Mouse (Mus musculus) layer of hippocampus, postnatal 10 days (tissue): ENCODE results near the gene Fbxl7. TPM values are rescaled to one million over a fixed set of nuclear protein-coding genes. Genes with fewer than 3 reads are reported as not detected.
A peak's percentile ranks its signal among the peaks of the same experiment; 100 is the strongest.

Source experiments
- DNase-seq, 2 experiments: peaks; one replicate each; pipeline ENCODE4 v3.0.0; 2021; ENCODE audit warnings: low spot score in 2 of 2
- long read RNA-seq: library from polyadenylated mRNA; stranded (forward); transcript quantifications from one replicate; pipeline ENCODE4 v2.0.0, GENCODE M21; 2023
- total RNA-seq, 2 experiments: library from RNA; stranded (reverse); gene quantifications; 2 replicates each; pipeline ENCODE4 v1.2.3; 2021

The Fbxl7 gene
- 1 to 10 TPM; 6.4 to 6.9 TPM for total RNA-seq
- long read RNA-seq, partial matches to known transcripts: 0 of 3 reads
- long read RNA-seq, other reads (novel, unspliced or antisense): 3 of 3 reads

GRCm38 (mm10) chr15:26895251-26895711, at the start of gene Fbxl7:
TSS of gene Fbxl7 (minus strand) at chr15:26895580.
- peak; percentile 70 to 82 for DNase-seq

DNA sequence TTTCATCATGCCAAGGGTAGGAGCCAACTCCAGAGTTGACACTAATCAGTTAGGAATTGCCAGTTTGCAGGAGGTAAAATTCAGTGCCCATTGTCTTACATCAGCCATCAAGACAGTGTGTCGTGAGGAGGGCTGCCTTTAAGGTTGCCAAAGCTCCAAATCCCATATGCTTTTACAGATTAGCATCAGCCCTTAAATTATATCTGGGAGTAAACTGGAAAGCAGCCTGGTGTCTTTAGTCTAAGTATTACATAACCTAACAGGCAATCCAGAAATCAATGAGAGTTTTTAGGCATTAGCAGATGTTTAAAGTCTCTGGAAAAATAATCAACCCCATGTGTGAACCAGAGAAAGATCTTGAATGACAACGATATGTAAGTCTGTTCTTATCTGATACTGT, 26.6 kb upstream of the Fbxl7 start:
- no peak for DNase-seq

DNA sequence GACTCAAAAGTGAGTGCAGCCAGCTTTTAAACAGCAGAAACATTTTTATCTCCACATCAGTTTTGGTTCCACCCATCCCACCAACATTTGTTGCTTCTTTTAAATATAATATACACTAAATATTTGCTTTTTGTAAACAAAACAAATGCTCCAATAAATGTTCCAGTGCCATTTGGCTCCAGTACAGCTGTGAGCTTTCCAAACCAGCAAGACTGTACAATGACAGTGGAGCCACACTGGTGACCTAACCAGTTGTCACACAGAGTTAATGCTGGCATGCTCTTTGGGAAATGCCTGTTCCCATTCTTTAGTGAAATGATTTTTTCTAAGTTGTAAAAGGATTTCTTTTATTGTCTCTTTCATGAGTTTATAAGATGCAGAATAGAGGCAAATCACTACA, 18.0 kb upstream of the Fbxl7 start:
- no peak for DNase-seq

DNA sequence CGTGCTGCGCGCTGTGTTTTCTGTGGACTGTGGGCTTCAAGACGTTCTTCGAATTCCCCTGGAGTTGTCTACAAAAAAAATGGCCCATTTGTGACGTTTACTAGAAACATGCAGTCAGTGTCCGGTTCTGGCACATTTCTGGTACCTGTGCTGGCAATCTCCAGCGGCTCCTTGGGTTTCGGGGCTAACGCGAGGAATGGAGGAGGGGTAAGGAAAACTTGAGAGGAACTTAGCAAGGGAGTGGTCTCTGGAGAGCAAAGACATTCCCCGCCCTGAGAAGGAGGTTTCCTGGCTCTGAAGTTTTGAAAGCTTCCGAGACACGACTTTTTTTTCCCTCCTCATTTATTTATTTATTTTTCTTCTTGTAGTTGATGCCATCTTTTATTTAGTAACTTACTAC, 381 bp upstream of the Fbxl7 start:
- DNase-seq: no peak

DNA sequence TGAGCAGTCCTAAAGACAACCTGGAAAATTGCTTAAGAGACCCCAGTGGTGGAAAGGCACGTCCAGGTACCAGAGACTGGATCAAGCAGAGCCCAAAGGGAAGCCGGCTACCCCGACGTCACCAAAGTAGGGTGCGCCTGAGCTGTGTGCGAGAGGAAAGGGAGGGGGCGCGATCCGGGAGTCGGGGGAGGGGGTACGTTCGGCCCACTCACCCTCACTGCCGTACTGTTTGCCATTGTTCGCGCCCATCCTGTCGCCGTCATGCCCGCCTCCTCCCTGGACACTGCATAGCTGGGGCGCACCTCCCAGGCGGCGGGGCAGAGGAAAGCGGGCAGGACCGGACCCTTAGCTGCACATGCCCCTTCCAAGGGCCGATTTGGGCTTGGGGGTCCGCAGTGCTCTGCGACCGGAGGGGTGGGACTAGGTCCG, 565 bp downstream of the Fbxl7 start:
- DNase-seq: peak; percentile 28 to 45

DNA sequence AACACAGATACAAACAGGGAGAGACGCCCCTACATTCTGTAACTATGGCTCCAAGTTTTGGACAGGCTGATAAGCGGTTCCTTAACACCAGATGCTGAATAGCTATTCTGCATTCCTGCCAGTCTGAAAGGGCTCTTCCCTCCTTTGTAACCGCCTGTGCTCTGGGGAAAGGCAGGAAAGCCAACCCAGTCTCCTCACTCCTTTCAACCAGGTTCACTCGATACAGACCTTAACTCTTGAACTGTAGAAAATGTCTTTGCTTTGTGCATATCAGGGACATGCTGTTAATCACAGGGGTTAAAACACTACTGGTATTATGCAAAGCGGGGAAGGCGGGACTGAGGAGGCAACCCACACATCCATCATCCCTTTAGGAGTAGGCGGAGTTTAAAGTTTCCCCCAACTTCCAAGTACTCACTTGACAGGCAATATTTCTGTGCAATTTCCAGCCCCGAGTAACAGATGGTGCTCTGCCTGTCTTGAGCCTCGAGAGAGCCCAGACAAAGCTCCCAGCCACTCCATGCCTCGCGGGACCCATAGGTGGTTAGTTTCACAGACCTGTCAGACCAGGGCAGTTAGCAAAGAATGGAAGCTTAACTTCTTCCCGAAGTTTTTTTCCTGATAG, 1.2 kb downstream of the Fbxl7 start:
- DNase-seq: no peak

DNA sequence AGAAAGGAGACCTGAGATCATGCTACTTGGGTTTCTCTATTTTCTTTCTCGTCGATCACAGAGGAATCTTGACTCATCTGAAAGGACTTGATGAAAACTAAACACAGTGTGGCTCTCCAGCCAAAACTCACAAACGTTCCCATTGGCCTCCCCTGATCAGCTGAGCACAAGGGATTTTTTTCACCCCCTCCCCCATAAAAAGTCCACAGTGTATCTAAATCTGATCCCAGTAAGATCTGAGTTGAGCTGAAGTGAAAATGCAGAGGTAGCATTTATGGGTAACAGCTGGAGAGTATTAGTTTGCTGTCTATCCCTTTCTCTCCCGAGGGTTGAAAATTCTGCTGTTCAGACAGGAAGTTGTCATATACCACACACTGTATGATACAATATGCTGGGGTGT, 2.2 kb downstream of the Fbxl7 start:
- DNase-seq: no peak

- DNase-seq: no peak
Measured at GRCm38 (mm10) chr15:26889971-26890370, 5.4 kb downstream of the Fbxl7 start.

DNA sequence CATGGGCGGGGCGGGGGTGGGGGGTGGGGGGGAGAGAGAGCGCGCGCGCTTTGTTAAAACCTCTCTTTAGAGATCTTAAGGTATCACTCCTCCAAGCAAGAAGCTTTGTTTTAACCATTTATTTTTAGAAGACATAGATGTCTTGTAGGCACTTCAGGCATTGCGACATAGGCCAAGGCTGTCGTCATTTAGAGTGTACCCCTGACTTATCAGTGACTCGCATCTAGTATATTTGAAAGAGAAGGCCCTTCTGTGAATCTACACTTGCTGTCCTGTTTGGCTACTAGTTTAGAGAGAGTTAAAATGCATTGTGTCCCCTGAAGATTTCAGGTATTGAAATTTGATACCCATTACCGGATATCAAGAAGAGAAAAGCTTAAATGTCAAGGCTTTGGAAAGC, 7.2 kb downstream of the Fbxl7 start:
- no peak for DNase-seq

DNA sequence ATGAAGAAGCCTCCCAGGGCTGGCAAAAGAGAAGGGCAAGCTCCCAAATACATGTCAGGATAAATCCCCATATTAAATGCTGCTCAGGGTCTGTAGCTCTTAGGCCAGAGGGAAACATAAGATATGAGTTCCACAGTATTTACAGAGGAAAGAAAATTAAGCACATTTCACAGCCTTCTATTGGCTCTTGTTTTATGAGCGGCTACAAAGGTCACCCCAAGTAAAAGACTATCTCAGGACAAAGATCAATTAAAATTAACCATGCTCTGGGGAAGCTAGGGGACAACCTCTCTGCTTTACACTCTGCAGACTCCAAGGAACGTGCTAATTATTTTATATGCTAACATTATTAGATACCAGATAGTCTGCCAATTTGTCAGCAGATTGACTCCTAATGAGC, 9.4 kb downstream of the Fbxl7 start:
- DNase-seq: no peak

DNA sequence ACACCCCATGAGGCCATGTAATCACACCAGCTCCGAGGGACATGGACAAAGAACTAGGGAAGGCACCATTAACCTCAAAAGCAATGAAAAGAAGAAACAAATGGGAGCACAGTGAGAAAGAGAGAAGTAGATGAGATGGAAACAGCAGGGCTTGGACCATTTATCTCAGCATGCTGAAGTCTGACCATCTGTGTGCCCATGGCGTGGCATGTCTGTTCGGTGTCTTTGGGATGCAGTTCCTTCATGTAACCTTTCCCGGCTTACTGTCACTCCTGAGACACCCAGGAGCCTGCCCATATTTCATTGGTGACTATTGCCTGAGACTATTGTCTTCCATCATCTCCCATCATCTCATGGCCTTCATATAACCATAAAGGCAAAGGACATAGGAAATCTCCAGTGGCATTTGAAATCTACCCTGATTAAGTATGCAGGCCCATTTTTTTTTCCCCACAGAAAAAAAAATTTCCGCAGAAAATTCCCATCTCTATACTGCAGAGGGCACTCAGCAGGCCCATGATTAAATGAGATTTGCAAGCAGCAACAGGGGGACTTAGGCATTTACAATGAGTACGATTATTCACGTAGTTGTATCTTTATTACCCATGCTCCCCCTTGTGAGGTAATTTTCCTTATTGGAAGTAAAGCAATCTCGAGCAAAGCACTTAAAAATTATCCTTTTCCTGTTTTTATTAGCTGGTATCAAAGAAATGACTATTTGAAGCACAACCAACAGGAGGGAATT, 15.0 kb downstream of the Fbxl7 start:
- DNase-seq: no peak

DNA sequence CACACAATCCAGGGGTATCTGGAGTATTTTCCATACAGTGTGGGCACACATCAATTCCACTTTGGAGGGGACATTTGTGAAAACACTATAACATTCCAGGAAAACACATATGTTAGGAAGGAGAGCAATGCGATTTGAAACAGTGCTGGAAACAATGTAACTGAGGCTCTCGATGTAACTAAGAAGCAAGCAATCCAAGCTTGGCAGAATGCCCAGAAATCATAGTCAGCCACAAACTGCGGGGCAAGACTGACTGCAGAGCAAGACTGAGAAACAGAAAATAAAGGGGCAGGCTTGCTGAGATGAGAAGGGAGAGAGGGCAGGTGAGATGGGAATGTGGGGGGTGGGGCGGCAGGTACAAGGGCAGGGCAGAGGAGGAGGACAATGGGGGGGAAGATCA, 19.7 kb downstream of the Fbxl7 start:
- peak; percentile 25 to 58 for DNase-seq

DNA sequence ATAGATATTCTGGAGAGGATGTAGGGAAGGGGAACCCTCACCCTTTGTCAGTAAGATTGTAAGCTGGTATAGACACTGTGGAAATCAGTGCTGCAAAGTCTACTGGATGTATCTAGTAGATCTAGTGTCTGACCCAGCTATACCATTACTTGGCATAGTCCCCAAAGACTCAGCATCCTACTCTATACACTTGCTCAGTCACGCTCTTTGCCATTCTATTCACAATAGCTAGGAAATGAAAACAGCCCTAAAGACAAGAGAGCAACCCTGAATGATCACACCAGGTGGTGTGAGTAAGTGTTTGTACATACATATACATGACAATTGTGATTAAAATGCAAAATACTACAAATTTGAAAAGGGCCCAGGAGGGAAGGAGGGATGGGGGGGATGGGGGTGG, 23.1 kb downstream of the Fbxl7 start:
- DNase-seq: no peak

DNA sequence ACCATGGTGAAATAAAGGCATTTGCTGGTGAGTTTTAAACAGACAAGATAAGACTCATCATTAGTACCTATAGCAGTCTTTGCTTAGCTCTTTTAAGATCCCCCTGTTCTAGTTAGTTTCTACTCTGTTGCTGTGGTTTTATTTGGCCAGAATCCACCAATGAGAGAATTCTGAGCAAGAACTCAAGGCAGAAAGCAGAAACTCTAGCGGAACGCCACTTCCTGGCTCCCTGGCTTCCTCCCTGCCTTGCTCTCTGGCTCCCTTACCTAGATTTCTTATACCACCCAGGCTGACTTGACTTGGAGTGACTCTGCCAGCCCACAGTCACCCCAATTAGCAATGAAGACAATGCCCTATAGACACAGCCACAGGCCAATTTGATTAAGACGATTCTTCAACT, 26.2 kb downstream of the Fbxl7 start:
- no peak for DNase-seq

DNA sequence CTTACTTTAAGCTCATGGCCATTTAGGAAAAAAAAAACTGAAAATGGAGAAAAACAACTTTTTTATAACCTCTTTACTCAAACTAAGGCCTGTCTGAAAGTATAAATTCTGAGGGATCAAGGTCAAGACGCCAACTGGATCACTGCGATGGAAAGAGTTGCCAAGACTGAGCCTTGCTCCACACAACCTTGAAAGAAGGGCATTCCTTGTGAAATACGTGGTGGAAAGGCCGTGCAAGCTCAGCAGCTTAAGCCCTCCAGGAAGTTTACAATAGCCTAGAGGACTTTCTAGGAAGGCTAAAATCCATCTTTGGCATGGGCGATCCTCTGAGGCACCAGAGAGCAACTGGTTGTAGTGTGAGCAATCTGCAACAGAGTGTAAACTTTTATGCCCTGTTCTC, 27.9 kb downstream of the Fbxl7 start:
- DNase-seq: no peak

DNA sequence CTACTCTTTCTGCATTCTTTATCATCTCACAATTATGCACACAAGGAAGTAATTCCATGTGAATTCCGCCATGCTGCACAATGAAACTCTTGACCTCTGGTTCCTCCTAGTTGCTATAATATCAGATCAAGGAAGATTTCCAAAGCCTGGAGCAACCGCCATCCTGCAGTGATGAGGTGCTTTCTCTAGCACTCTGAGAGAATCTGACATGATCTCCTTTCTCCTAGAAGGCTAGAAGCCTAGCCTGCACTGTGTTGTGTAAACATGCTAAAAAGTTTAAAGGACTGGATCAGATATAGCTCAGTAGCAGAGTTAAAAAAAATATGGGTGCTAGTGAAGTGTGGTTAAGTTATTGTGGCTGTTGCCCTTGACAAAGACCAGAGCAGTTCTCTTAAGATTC, 33.2 kb downstream of the Fbxl7 start:
- DNase-seq: no peak

DNA sequence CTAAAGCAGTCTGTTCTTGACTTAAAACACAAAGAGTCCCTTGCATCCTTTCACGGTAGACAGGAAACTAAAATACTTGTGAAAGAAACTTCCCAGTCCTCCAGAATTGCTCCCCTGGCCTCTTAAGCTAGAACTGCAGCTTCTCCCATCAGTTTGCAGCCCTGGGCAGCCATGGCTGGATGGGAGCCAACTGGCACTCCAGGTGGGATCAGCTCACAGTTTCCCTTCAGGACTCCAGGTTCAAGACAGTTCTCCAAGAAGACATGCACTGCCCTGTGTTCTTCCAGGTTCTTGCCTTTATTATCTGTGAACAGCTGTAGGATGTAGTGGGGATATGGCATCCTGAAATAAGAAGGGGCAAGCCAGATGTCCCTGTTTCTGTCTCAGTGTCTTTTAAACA, 45.8 kb downstream of the Fbxl7 start:
- DNase-seq: no peak

GRCm38 (mm10) chr15:26842216-26842615, 53.2 kb downstream of the Fbxl7 start:
- DNase-seq: peak; percentile 38 to 56

- peak in 1 of 2 experiments; percentile 8 for DNase-seq
Measured at GRCm38 (mm10) chr15:26838386-26838785, 57.0 kb downstream of the Fbxl7 start.

- DNase-seq: peak in 1 of 2 experiments; percentile 13
Measured at GRCm38 (mm10) chr15:26837200-26837599, 58.2 kb downstream of the Fbxl7 start.

DNA sequence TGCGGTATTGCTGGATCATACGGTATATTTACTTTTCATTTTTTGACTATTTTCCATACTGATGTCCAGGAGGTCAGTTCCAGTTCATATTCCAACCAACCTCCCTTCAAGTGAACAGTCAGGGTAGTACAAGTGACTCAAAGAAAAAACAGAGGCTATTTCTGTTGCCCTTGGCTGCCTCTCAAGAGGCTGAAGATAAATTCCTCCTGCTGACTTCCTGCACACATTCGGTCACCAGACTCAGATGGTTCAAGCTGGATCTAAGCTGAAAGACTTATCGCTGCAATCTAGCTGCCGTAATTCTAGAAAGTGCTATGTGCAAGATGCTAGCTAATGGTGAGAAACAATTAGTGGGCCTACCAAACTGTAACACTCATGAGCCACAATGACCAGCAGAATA, 61.0 kb downstream of the Fbxl7 start:
- no peak for DNase-seq

DNA sequence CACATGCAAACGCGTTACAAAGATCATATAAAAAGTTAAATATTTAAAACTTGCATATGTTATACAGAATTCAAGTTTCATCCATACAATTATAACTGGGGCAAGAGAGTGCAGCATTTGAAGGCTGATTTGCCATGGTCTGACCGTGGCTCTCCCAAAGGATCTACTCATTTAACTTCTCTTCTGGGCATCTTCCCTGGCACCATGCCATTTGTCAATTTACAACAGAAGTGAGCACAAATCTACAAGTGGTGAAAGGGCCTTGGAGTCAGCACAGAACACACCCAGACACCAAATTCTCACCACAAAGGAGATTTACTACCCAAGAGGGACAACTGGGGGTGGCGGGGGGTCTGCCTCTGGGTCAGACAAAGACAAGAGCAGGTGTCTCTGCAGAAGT, 64.2 kb downstream of the Fbxl7 start:
- DNase-seq: no peak

- no peak for DNase-seq
Measured at GRCm38 (mm10) chr15:26816931-26817330, 78.4 kb downstream of the Fbxl7 start.
